Mouse (Mus musculus): ENCODE results near the gene Slc15a3. TPM values are rescaled to one million over a fixed set of nuclear protein-coding genes. Genes with fewer than 3 reads are reported as not detected.

Gene Slc15a3
- polyA plus RNA-seq, 1 experiment from 2014 or later: 0.37 TPM

GRCm38 (mm10) chr19:10804850-10805660 is 34.5 kb upstream of the Slc15a3 start:
- ATAC-seq (ENCODE audit: low FRiP score) (no peak), DNase-seq (ENCODE audit: low spot score) (no peak)
- no peak overlapping the region for H3K27ac ChIP-seq (ENCODE audit: low read depth, low read length)
- 93% methylated on average over 2 of the region's 2 CpGs for WGBS
- no peak overlapping the region for H3K4me3 ChIP-seq (ENCODE audit: low read depth, low read length)
- no peak overlapping the region for H3K9ac ChIP-seq (ENCODE audit: low read depth, low read length)
- H3K4me1 ChIP-seq (replicated peaks; ENCODE audit: control insufficient read depth, insufficient read depth, low read length): no peaks in the 10 kb centered on the region
- no peak overlapping the region for H3K4me2 ChIP-seq (replicated peaks; ENCODE audit: low read depth, low read length)
- H3K27me3 ChIP-seq (ENCODE audit: control insufficient read depth, insufficient read depth, low read length): no peaks in the 10 kb centered on the region
- H3K9me3 ChIP-seq (ENCODE audit: control insufficient read depth, low read length): no peaks in the 10 kb centered on the region
- no peaks in the 10 kb centered on the region for H3K36me3 ChIP-seq (ENCODE audit: control insufficient read depth, insufficient read depth, low read length)

- H3K27me3 ChIP-seq (ENCODE audit: control insufficient read depth, insufficient read depth, low read length): no peaks in the 10 kb centered on the region
- 90% methylated on average over 11 of the region's 11 CpGs for WGBS
- no peak overlapping the region for H3K4me2 ChIP-seq (replicated peaks; ENCODE audit: low read depth, low read length)
- H3K9me3 ChIP-seq (ENCODE audit: control insufficient read depth, low read length): no peaks in the 10 kb centered on the region
- H3K4me3 ChIP-seq (ENCODE audit: low read depth, low read length): no peak overlapping the region
- H3K4me1 ChIP-seq (replicated peaks; ENCODE audit: control insufficient read depth, insufficient read depth, low read length): no peaks in the 10 kb centered on the region
- DNase-seq (ENCODE audit: low spot score) (no peak), ATAC-seq (ENCODE audit: low FRiP score) (no peak)
- no peak overlapping the region for H3K9ac ChIP-seq (ENCODE audit: low read depth, low read length)
- no peaks in the 10 kb centered on the region for H3K36me3 ChIP-seq (ENCODE audit: control insufficient read depth, insufficient read depth, low read length)
- no peak overlapping the region for H3K27ac ChIP-seq (ENCODE audit: low read depth, low read length)
Measured at GRCm38 (mm10) chr19:10805661-10806285, 33.8 kb upstream of the Slc15a3 start.

- 88% methylated on average over 12 of the region's 12 CpGs for WGBS
- H3K4me3 ChIP-seq (ENCODE audit: low read depth, low read length): no peak overlapping the region
- no peaks in the 10 kb centered on the region for H3K4me1 ChIP-seq (replicated peaks; ENCODE audit: control insufficient read depth, insufficient read depth, low read length)
- H3K27ac ChIP-seq (ENCODE audit: low read depth, low read length): no peak overlapping the region
- no peak overlapping the region for H3K9ac ChIP-seq (ENCODE audit: low read depth, low read length)
- DNase-seq (ENCODE audit: low spot score): no peak
- no peaks in the 10 kb centered on the region for H3K9me3 ChIP-seq (ENCODE audit: control insufficient read depth, low read length)
- no peak overlapping the region for H3K4me2 ChIP-seq (replicated peaks; ENCODE audit: low read depth, low read length)
- no peaks in the 10 kb centered on the region for H3K27me3 ChIP-seq (ENCODE audit: control insufficient read depth, insufficient read depth, low read length)
- no peaks in the 10 kb centered on the region for H3K36me3 ChIP-seq (ENCODE audit: control insufficient read depth, insufficient read depth, low read length)
- ATAC-seq (ENCODE audit: low FRiP score): no peak
Measured at GRCm38 (mm10) chr19:10808524-10809233, 30.8 kb upstream of the Slc15a3 start.

- H3K4me1 ChIP-seq (replicated peaks; ENCODE audit: control insufficient read depth, insufficient read depth, low read length): no peaks in the 10 kb centered on the region
- H3K9ac ChIP-seq (ENCODE audit: low read depth, low read length): no peak overlapping the region
- H3K27me3 ChIP-seq (ENCODE audit: control insufficient read depth, insufficient read depth, low read length): no peaks in the 10 kb centered on the region
- no peaks in the 10 kb centered on the region for H3K9me3 ChIP-seq (ENCODE audit: control insufficient read depth, low read length)
- 80% methylated on average over 11 of the region's 11 CpGs for WGBS
- H3K4me2 ChIP-seq (replicated peaks; ENCODE audit: low read depth, low read length): no peak overlapping the region
- DNase-seq (ENCODE audit: low spot score): peak; percentile 34
- H3K4me3 ChIP-seq (ENCODE audit: low read depth, low read length): no peak overlapping the region
- H3K36me3 ChIP-seq (ENCODE audit: control insufficient read depth, insufficient read depth, low read length): no peaks in the 10 kb centered on the region
- no peak for ATAC-seq (ENCODE audit: low FRiP score)
- no peak overlapping the region for H3K27ac ChIP-seq (ENCODE audit: low read depth, low read length)
Measured at GRCm38 (mm10) chr19:10809428-10810175, 29.9 kb upstream of the Slc15a3 start.

- Histone ChIP-seq H3K9ac (ENCODE audit: low read depth, low read length) (no peak overlapping the region), H3K36me3 (ENCODE audit: control insufficient read depth, insufficient read depth, low read length) (no peaks in the 10 kb centered on the region), H3K4me2 (replicated peaks; ENCODE audit: low read depth, low read length) (no peak overlapping the region), H3K27ac (ENCODE audit: low read depth, low read length) (no peak overlapping the region), H3K4me3 (ENCODE audit: low read depth, low read length) (no peak overlapping the region), H3K27me3 (ENCODE audit: control insufficient read depth, insufficient read depth, low read length) (no peaks in the 10 kb centered on the region), H3K4me1 (replicated peaks; ENCODE audit: control insufficient read depth, insufficient read depth, low read length) (no peaks in the 10 kb centered on the region), H3K9me3 (ENCODE audit: control insufficient read depth, low read length) (no peaks in the 10 kb centered on the region)
- 63% methylated on average over 4 of the region's 4 CpGs for WGBS
- no peak for DNase-seq (ENCODE audit: low spot score)
- no peak for ATAC-seq (ENCODE audit: low FRiP score)
Measured at GRCm38 (mm10) chr19:10810176-10810492, 29.4 kb upstream of the Slc15a3 start.

- Histone ChIP-seq H3K9ac (ENCODE audit: low read depth, low read length) (no peak overlapping the region), H3K4me3 (ENCODE audit: low read depth, low read length) (no peak overlapping the region), H3K4me1 (replicated peaks; ENCODE audit: control insufficient read depth, insufficient read depth, low read length) (no peaks in the 10 kb centered on the region), H3K4me2 (replicated peaks; ENCODE audit: low read depth, low read length) (no peak overlapping the region), H3K27ac (ENCODE audit: low read depth, low read length) (no peak overlapping the region), H3K36me3 (ENCODE audit: control insufficient read depth, insufficient read depth, low read length) (no peaks in the 10 kb centered on the region), H3K27me3 (ENCODE audit: control insufficient read depth, insufficient read depth, low read length) (no peaks in the 10 kb centered on the region), H3K9me3 (ENCODE audit: control insufficient read depth, low read length) (no peaks in the 10 kb centered on the region)
- no peak for ATAC-seq (ENCODE audit: low FRiP score)
- WGBS: 90% methylated on average over 6 of the region's 6 CpGs
- no peak for DNase-seq (ENCODE audit: low spot score)
Measured at GRCm38 (mm10) chr19:10811471-10811870, 28.1 kb upstream of the Slc15a3 start.

- Histone ChIP-seq H3K4me3 (ENCODE audit: low read depth, low read length) (no peak overlapping the region), H3K36me3 (ENCODE audit: control insufficient read depth, insufficient read depth, low read length) (no peaks in the 10 kb centered on the region), H3K9me3 (ENCODE audit: control insufficient read depth, low read length) (no peaks in the 10 kb centered on the region), H3K9ac (ENCODE audit: low read depth, low read length) (no peak overlapping the region), H3K27me3 (ENCODE audit: control insufficient read depth, insufficient read depth, low read length) (no peaks in the 10 kb centered on the region), H3K27ac (ENCODE audit: low read depth, low read length) (no peak overlapping the region), H3K4me2 (replicated peaks; ENCODE audit: low read depth, low read length) (no peak overlapping the region), H3K4me1 (replicated peaks; ENCODE audit: control insufficient read depth, insufficient read depth, low read length) (no peaks in the 10 kb centered on the region)
- ATAC-seq (ENCODE audit: low FRiP score): no peak
- WGBS: 89% methylated on average over 5 of the region's 5 CpGs
- DNase-seq (ENCODE audit: low spot score): no peak
Measured at GRCm38 (mm10) chr19:10813039-10813438, 26.5 kb upstream of the Slc15a3 start.

- no peaks in the 10 kb centered on the region for H3K9me3 ChIP-seq (ENCODE audit: control insufficient read depth, low read length)
- H3K4me3 ChIP-seq (ENCODE audit: low read depth, low read length): no peak overlapping the region
- no peak overlapping the region for H3K27ac ChIP-seq (ENCODE audit: low read depth, low read length)
- ATAC-seq (ENCODE audit: low FRiP score) (no peak), DNase-seq (ENCODE audit: low spot score) (no peak)
- no peaks in the 10 kb centered on the region for H3K27me3 ChIP-seq (ENCODE audit: control insufficient read depth, insufficient read depth, low read length)
- no peaks in the 10 kb centered on the region for H3K4me1 ChIP-seq (replicated peaks; ENCODE audit: control insufficient read depth, insufficient read depth, low read length)
- 69% methylated on average over 7 of the region's 7 CpGs for WGBS
- H3K36me3 ChIP-seq (ENCODE audit: control insufficient read depth, insufficient read depth, low read length): no peaks in the 10 kb centered on the region
- no peak overlapping the region for H3K4me2 ChIP-seq (replicated peaks; ENCODE audit: low read depth, low read length)
- no peak overlapping the region for H3K9ac ChIP-seq (ENCODE audit: low read depth, low read length)
Measured at GRCm38 (mm10) chr19:10813905-10814304, 25.6 kb upstream of the Slc15a3 start.

Data from hindbrain, embryonic 11.5 days (tissue).